Mouse (Mus musculus): ENCODE measurements around the gene Cnot1. TPM values are rescaled to one million over a fixed set of nuclear protein-coding genes. Genes with fewer than 3 reads are reported as not detected.

The Cnot1 gene
- total and polyA plus RNA-seq, 2 experiments from 2014 or later, result 25.0 to 143 TPM

GRCm38 (mm10) chr8:95672811-95673210 is 134.5 kb downstream of the Cnot1 start:
- H3K9me3 ChIP-seq (ENCODE audit: low read length), result no peaks in the 10 kb centered on the region

GRCm38 (mm10) chr8:95671861-95672260 is 135.4 kb downstream of the Cnot1 start:
- no peaks in the 10 kb centered on the region for H3K27me3 ChIP-seq (ENCODE audit: insufficient read depth, low read length)
- no peaks in the 10 kb centered on the region for H3K4me1 ChIP-seq (ENCODE audit: insufficient read depth)
- H3K4me2 ChIP-seq (ENCODE audit: low read depth), result no peak overlapping the region
- no peak for TF ChIP-seq CTCF (IDR thresholded peaks at IDR 0.05; ENCODE audit: low read depth)
- WGBS, result 74% methylated on average over 6 of the region's 6 CpGs
- no peak overlapping the region for H3K4me3 ChIP-seq (ENCODE audit: low read depth, low read length)
- H3K9ac ChIP-seq, result no peak overlapping the region
- H3K9me3 ChIP-seq (ENCODE audit: low read length), result no peaks in the 10 kb centered on the region
- ATAC-seq (no peak), DNase-seq (no peak)
- H3K36me3 ChIP-seq (ENCODE audit: insufficient read depth), result no peaks in the 10 kb centered on the region
- no peak overlapping the region for H3K27ac ChIP-seq (ENCODE audit: low read depth, low read length)

More at GRCm38 (mm10) chr8:95672811-95673210, 134.5 kb downstream of the Cnot1 start:
- Histone ChIP-seq H3K9ac (no peak overlapping the region), H3K27ac (ENCODE audit: low read depth, low read length) (no peak overlapping the region), H3K4me1 (ENCODE audit: insufficient read depth) (no peaks in the 10 kb centered on the region), H3K4me2 (ENCODE audit: low read depth) (no peak overlapping the region), H3K27me3 (ENCODE audit: insufficient read depth, low read length) (no peaks in the 10 kb centered on the region), H3K4me3 (ENCODE audit: low read depth, low read length) (no peak overlapping the region), H3K36me3 (ENCODE audit: insufficient read depth) (no peaks in the 10 kb centered on the region)
- ATAC-seq, result no peak
- DNase-seq, result no peak
- TF ChIP-seq CTCF (IDR thresholded peaks at IDR 0.05; ENCODE audit: low read depth), result no peak
- 79% methylated on average over 5 of the region's 5 CpGs for WGBS

- TF ChIP-seq CTCF (IDR thresholded peaks at IDR 0.05; ENCODE audit: low read depth), result no peak
- no peak overlapping the region for H3K27ac ChIP-seq (ENCODE audit: low read depth, low read length)
- no peak for DNase-seq
- H3K36me3 ChIP-seq (ENCODE audit: insufficient read depth), result no peaks in the 10 kb centered on the region
- H3K9ac ChIP-seq, result no peak overlapping the region
- no peaks in the 10 kb centered on the region for H3K27me3 ChIP-seq (ENCODE audit: insufficient read depth, low read length)
- no peaks in the 10 kb centered on the region for H3K9me3 ChIP-seq (ENCODE audit: low read length)
- H3K4me2 ChIP-seq (ENCODE audit: low read depth), result no peak overlapping the region
- ATAC-seq, result no peak
- WGBS, result 91% methylated on average over 2 of the region's 2 CpGs
- no peaks in the 10 kb centered on the region for H3K4me1 ChIP-seq (ENCODE audit: insufficient read depth)
- H3K4me3 ChIP-seq (ENCODE audit: low read depth, low read length), result no peak overlapping the region
Observed at GRCm38 (mm10) chr8:95669967-95670366, 137.3 kb downstream of the Cnot1 start.

Small RNA genes within 50 kb of the gene (microRNA-seq; reads per million reads assigned to microRNA genes)
- 0.39 to 1.5 reads per million in 2 experiments for gene Mir7073

Other genes starting within 250 kb of the Cnot1 start
- 0.38 TPM in 1 of 2 replicates, not detected in the other for gene Prss54, start 231.1 kb downstream of the Cnot1 start, total RNA-seq (2014; rRNA removed)
- not detected in 2 replicates for gene Prss54, start 231.1 kb downstream of the Cnot1 start, polyA plus RNA-seq (2015; fragmentation: Nextera tagmentation; extraction: Ambion mirVana)
- 3.8 and 4.3 TPM in 2 replicates for gene Gins3, start 174.0 kb downstream of the Cnot1 start, total RNA-seq (2014; rRNA removed)
- gene Gins3, start 174.0 kb downstream of the Cnot1 start, polyA plus RNA-seq (2015; fragmentation: Nextera tagmentation; extraction: Ambion mirVana), result 3.2 and 4.4 TPM in 2 replicates
- gene Ndrg4, start 130.5 kb downstream of the Cnot1 start, total RNA-seq (2014; rRNA removed), result 549 and 619 TPM in 2 replicates
- 428 and 484 TPM in 2 replicates for gene Ndrg4, start 130.5 kb downstream of the Cnot1 start, polyA plus RNA-seq (2015; fragmentation: Nextera tagmentation; extraction: Ambion mirVana)
- 24.9 and 29.8 TPM in 2 replicates for gene Setd6, start 91.6 kb downstream of the Cnot1 start, total RNA-seq (2014; rRNA removed)
- 37.1 and 40.0 TPM in 2 replicates for gene Setd6, start 91.6 kb downstream of the Cnot1 start, polyA plus RNA-seq (2015; fragmentation: Nextera tagmentation; extraction: Ambion mirVana)
- 67.4 and 77.0 TPM in 2 replicates for gene Sap18b, start 17.9 kb upstream of the Cnot1 start, total RNA-seq (2014; rRNA removed)
- gene Sap18b, start 17.9 kb upstream of the Cnot1 start, polyA plus RNA-seq (2015; fragmentation: Nextera tagmentation; extraction: Ambion mirVana), result 305 and 352 TPM in 2 replicates
- 37.9 and 50.4 TPM in 2 replicates for gene Slc38a7, start 46.1 kb upstream of the Cnot1 start, total RNA-seq (2014; rRNA removed)
- 24.6 and 28.5 TPM in 2 replicates for gene Slc38a7, start 46.1 kb upstream of the Cnot1 start, polyA plus RNA-seq (2015; fragmentation: Nextera tagmentation; extraction: Ambion mirVana)
- 172 and 198 TPM in 2 replicates for gene Got2, start 81.1 kb upstream of the Cnot1 start, total RNA-seq (2014; rRNA removed)
- gene Got2, start 81.1 kb upstream of the Cnot1 start, polyA plus RNA-seq (2015; fragmentation: Nextera tagmentation; extraction: Ambion mirVana), result 190 and 208 TPM in 2 replicates

All from forebrain, postnatal 0 days (tissue).